Mouse (Mus musculus) embryo, embryonic 9.5 days (tissue): Measurements from ENCODE around the gene Gpr87.

Experiments used
- DNase-seq: peaks from one replicate; pipeline ENCODE4 v3.0.0-alpha.2; 2017; ENCODE audit errors: extremely low spot score

Gpr87 gene

GRCm38 (mm10) chr3:59194938-59195337, at the start of gene Gpr87:
TSS of gene Gpr87 (minus strand) at chr3:59195104.
- DNase-seq, result no peak

- no peak for DNase-seq
These were observed 48.5 kb upstream of the Gpr87 start for GRCm38 (mm10) chr3:59243384-59243783.

GRCm38 (mm10) chr3:59234878-59235277, 40.0 kb upstream of the Gpr87 start:
- DNase-seq, result no peak

- DNase-seq, result no peak
These were observed 36.0 kb upstream of the Gpr87 start for GRCm38 (mm10) chr3:59230912-59231311.

- DNase-seq, result peak; percentile 10
These were observed 34.0 kb upstream of the Gpr87 start for GRCm38 (mm10) chr3:59228730-59229551.

- no peak for DNase-seq
These were observed 32.8 kb upstream of the Gpr87 start for GRCm38 (mm10) chr3:59227696-59228095.

- DNase-seq, result no peak
These were observed 30.5 kb upstream of the Gpr87 start for GRCm38 (mm10) chr3:59225411-59225810.

GRCm38 (mm10) chr3:59222303-59222702, 27.4 kb upstream of the Gpr87 start:
- DNase-seq, result no peak

GRCm38 (mm10) chr3:59219326-59219725, 24.4 kb upstream of the Gpr87 start:
- DNase-seq, result no peak

- DNase-seq, result no peak
These were observed 22.3 kb upstream of the Gpr87 start for GRCm38 (mm10) chr3:59217211-59217610.

GRCm38 (mm10) chr3:59212404-59212803, 17.5 kb upstream of the Gpr87 start:
- DNase-seq, result no peak

- DNase-seq, result no peak
These were observed 16.9 kb upstream of the Gpr87 start for GRCm38 (mm10) chr3:59211784-59212183.

GRCm38 (mm10) chr3:59210727-59211126, 15.8 kb upstream of the Gpr87 start, which contains the start of gene P2ry13:
TSS of gene P2ry13 (minus strand) at chr3:59210882.
- no peak for DNase-seq

- no peak for DNase-seq
These were observed 15.2 kb upstream of the Gpr87 start for GRCm38 (mm10) chr3:59210089-59210488.

- peak; percentile 50 for DNase-seq
These were observed 14.0 kb upstream of the Gpr87 start for GRCm38 (mm10) chr3:59208650-59209548.

GRCm38 (mm10) chr3:59205941-59206340, 11.0 kb upstream of the Gpr87 start:
- DNase-seq, result no peak

GRCm38 (mm10) chr3:59204719-59205503, 10.0 kb upstream of the Gpr87 start:
- no peak for DNase-seq

- DNase-seq, result no peak
These were observed 9.1 kb upstream of the Gpr87 start for GRCm38 (mm10) chr3:59203802-59204520.

GRCm38 (mm10) chr3:59197329-59197948, 2.5 kb upstream of the Gpr87 start:
- no peak for DNase-seq

- no peak for DNase-seq
These were observed 805 bp downstream of the Gpr87 start for GRCm38 (mm10) chr3:59194099-59194498.

- no peak for DNase-seq
These were observed 3.2 kb downstream of the Gpr87 start for GRCm38 (mm10) chr3:59191674-59192073.
